Mouse (Mus musculus) layer of hippocampus, postnatal 36 days (tissue): ENCODE results near the gene Paqr3. TPM values are rescaled to one million over a fixed set of nuclear protein-coding genes. Genes with fewer than 3 reads are reported as not detected.
A peak's percentile ranks its signal among the peaks of the same experiment; 100 is the strongest.

Experiments
- DNase-seq, 2 experiments: peaks; one replicate each; pipeline ENCODE4 v3.0.0; 2022
- total RNA-seq, 2 experiments: library from RNA; stranded (reverse); gene quantifications; 2 replicates each; pipeline ENCODE4 v1.2.3; 2021

Paqr3 gene
- total RNA-seq, 2 experiments from 2014 or later: 28.2 to 38.6 TPM

DNA sequence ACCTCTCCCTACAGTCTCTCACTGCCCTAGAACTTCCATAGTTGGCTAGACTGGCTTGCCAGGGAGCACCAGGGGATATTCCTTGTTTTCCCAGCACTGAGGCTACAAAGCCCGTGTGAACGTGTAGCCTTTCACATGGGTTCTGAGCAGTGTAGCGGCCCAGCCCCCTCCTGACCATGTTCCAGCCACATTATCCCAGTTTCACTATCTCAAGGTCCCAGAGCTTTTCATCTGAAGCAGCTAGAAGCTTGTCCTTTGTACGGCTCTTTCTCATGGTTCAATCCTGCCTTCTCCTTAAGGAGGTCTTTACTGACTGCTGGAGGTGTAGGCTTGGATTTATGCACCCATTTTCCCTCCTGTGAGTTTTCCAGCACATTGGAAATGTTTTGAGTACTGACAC lies 26.9 kb downstream of the Paqr3 start:
- no peak for DNase-seq

DNA sequence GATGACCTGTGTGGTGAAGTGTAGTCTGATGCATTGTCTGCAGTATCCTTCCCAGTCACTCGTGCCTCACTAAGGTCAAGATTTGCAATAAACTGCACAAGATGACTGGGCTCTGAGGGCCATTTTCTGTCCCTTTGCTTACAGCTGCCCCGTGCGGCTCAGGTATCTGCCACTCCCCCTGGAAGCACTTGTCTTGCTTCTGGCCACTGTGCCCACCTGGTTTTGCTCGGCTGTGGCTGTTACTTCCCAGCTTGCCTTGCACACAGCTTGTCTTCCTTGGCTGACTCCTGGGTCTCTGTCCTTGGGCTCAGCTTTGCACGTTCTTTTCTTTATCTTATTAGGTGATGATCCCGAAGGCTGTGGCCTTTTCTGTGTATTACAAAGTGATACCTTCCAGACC lies 27.7 kb downstream of the Paqr3 start:
- no peak for DNase-seq

GRCm38 (mm10) chr5:97081481-97081880 lies 29.9 kb downstream of the Paqr3 start:
- peak; percentile 23 to 33 for DNase-seq

GRCm38 (mm10) chr5:97078641-97079040 lies 32.8 kb downstream of the Paqr3 start:
- DNase-seq: no peak

DNA sequence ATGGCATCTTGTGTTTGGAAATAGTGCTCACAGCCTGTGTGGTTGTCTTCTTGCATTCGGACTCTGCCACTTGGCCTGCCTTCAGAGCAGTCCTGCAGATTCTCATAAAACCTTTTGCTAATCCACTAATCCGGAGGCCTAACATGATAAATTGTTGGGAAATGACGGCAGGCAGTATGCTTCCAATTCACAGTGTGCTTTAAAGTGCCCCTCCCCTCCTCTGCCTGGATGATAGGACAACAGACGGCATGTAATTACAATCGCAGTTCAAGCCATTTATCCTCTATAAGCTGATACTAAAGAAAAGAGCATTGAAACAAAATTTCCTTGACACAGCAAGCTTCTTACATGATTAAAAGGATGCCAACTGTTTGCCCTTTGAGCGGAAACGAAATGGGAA lies 33.7 kb downstream of the Paqr3 start:
- DNase-seq: no peak

- no peak for DNase-seq
Measured at GRCm38 (mm10) chr5:97076167-97076566, 35.2 kb downstream of the Paqr3 start.

GRCm38 (mm10) chr5:97075476-97076151 lies 35.8 kb downstream of the Paqr3 start:
- no peak for DNase-seq

DNA sequence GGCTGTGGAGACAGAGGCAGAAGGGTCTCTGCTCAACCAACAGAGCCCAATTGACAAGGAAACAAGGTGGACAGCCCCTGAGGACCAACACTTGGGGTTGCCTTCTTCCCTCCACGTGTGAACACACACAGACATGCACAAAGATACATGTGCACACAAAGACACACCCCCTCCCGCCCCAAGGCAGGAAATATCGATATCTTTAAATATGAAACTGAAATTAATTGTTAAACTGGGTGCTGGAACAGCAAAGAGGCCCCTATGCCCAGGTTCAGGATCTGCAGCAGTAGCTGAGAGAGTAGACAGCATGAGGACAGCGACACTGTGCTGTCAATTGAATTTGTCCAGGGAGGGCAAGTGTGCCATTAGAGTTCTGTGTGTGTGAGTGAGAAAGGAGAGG lies 45.6 kb downstream of the Paqr3 start:
- no peak for DNase-seq

- no peak for DNase-seq
Measured at GRCm38 (mm10) chr5:97062041-97062440, 49.4 kb downstream of the Paqr3 start.

GRCm38 (mm10) chr5:97060864-97061263 lies 50.5 kb downstream of the Paqr3 start:
- no peak for DNase-seq

DNA sequence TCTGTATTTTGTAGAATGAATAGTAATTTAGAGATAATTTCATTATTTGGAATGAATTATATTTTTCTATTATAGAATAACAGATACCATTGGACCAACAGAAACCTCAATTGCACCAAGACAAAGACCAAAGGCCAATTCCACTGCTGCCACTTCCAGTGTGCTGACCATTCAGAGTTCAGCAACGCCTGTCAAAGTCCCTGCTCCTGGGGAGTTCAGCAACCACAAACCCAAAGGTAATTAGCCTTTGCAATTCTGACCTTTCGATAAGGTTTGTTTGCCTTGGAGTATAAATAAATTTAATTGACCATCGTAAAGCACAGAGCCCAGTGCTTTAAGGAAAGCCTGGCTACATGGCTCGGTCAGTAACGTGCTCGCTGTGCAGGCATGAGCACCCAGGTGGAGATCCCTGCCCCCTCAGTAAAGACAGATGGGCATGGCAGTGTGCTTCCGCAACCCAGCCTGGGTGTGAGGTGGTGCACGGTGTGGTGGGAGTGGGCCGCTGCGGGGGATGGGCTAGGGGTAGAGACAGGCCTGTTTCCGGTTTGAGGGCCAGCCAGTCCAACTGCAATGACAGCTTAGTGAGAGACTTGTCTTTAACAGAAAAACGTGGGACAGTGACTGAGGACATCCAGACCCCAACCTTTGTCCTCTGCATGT lies 54.5 kb downstream of the Paqr3 start:
- DNase-seq: no peak

- no peak for DNase-seq
Measured at GRCm38 (mm10) chr5:97056359-97056758, 55.0 kb downstream of the Paqr3 start.

- no peak for DNase-seq
Measured at GRCm38 (mm10) chr5:97055511-97056068, 55.8 kb downstream of the Paqr3 start.

GRCm38 (mm10) chr5:97054801-97055200 lies 56.6 kb downstream of the Paqr3 start:
- DNase-seq: no peak

DNA sequence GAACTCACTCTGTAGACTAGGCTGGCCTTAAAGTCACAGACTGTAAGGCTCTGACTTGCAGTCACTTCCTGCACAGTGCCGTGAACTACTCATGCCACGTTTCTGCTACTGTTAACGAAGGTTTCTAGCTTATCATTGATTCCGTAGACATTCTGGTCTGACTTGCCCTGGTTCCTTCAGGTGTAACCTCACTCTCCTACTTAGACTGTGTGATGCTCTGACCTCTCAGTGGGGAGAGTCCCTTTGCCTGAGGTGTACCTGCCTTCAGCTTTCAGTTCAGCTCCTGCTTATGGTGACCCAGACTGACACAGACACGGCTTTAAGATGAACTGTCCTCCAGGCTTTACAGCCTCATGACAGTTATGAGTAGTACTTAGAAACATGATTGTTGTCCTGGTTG lies 57.2 kb downstream of the Paqr3 start:
- no peak for DNase-seq

DNA sequence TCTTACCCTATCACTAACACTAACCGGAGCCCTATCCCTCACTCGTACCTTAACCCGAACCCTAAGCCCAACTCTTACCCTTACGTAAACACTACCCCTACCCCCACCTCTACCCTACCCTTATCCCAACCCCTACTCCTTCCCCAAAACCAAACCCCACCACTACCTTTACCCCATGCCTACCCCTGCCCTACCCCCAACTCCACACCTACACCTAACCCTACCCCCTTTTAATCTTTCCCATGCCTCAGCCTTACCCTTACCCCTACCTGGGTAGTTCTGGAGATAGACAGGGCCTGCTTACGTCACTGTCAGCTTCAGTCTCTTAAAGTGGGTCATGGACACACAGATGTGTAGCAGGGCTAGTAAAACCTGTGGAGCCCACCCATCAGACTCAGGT lies 62.5 kb downstream of the Paqr3 start:
- DNase-seq: no peak

- no peak for DNase-seq
Measured at GRCm38 (mm10) chr5:97046680-97047079, 64.7 kb downstream of the Paqr3 start.

GRCm38 (mm10) chr5:97045260-97045659 lies 66.1 kb downstream of the Paqr3 start:
- no peak for DNase-seq

Other genes with a start within 250 kb of the Paqr3 start
- 10 to 100 TPM; 13.1 to 13.7 TPM for gene Bmp2k, start 113.9 kb downstream of the Paqr3 start, total RNA-seq